Mouse (Mus musculus) MEL (cell line): Measurements from ENCODE around the gene Psmd9. TPM values are rescaled to one million over a fixed set of nuclear protein-coding genes. Genes with fewer than 3 reads are reported as not detected.
A peak's percentile ranks its signal among the peaks of the same experiment; 100 is the strongest.

ENCODE experiments used
- DNase-seq: peaks from one replicate; pipeline ENCODE4 v3.0.0; 2011; ENCODE audit warnings: low read depth, low spot score
- H3K27ac ChIP-seq: 2 replicates; pipeline ENCODE4 v1.5.1; 2012; ENCODE audit warnings: low read depth, mild to moderate bottlenecking, control low read depth, low read length, moderate library complexity; ENCODE audit not compliant: control insufficient read depth
- H3K27me3 ChIP-seq, 2 experiments: fragments of 150-350 bp in 1 of 2; sonication (generic) in 1 of 2; 2 replicates each; pipeline ENCODE4 v1.6.1; 2012; ENCODE audit warnings: low read length in 2 of 2, mild to moderate bottlenecking in 2 of 2, improper control_type of control experiment in 1 of 2, moderate library complexity in 1 of 2; ENCODE audit not compliant: insufficient read depth in 2 of 2, control insufficient read depth in 1 of 2
- H3K36me3 ChIP-seq, 2 experiments: 2 replicates each; pipeline ENCODE4 v1.6.1; 2012 to 2014; ENCODE audit warnings: low read length in 2 of 2, improper control_type of control experiment in 1 of 2, inconsistent platforms in 1 of 2, mild to moderate bottlenecking in 1 of 2; ENCODE audit not compliant: insufficient read depth in 2 of 2, control insufficient read depth in 1 of 2
- H3K4me1 ChIP-seq, 2 experiments: fragments of 150-350 bp in 1 of 2; sonication (generic) in 1 of 2; 2 replicates each; pipeline ENCODE4 v1.6.1; 2012; ENCODE audit warnings: low read length in 2 of 2, improper control_type of control experiment in 1 of 2, mild to moderate bottlenecking in 1 of 2; ENCODE audit not compliant: insufficient read depth in 2 of 2, control insufficient read depth in 1 of 2
- H3K4me3 ChIP-seq, 2 experiments: fragments of 150-350 bp in 1 of 2; sonication (generic) in 1 of 2; 2 replicates each; pipeline ENCODE4 v1.5.1; 2012; ENCODE audit warnings: low read depth in 2 of 2, low read length in 2 of 2, mild to moderate bottlenecking in 2 of 2, moderate library complexity in 2 of 2, control low read depth in 1 of 2, improper control_type of control experiment in 1 of 2; ENCODE audit not compliant: control insufficient read depth in 1 of 2, insufficient read depth in 1 of 2
- H3K79me2 ChIP-seq: 2 replicates; pipeline ENCODE4 v1.6.1; 2012; ENCODE audit warnings: mild to moderate bottlenecking, low read length, moderate library complexity; ENCODE audit not compliant: control insufficient read depth, poor library complexity, insufficient read depth
- H3K9ac ChIP-seq: 2 replicates; pipeline ENCODE4 v1.6.1; 2012; ENCODE audit warnings: low read depth, mild to moderate bottlenecking, control low read depth, low read length, moderate library complexity; ENCODE audit not compliant: control insufficient read depth, poor library complexity, severe bottlenecking
- H3K9me3 ChIP-seq: fragments of 150-350 bp; sonication (generic); replicated peaks from 2 replicates; pipeline ENCODE4 v1.6.1; 2012; ENCODE audit warnings: mild to moderate bottlenecking, low read length, improper control_type of control experiment, moderate library complexity; ENCODE audit not compliant: insufficient read depth
- BHLHE40 ChIP-seq: IDR thresholded peaks from 2 replicates; pipeline ENCODE4 v1.6.1; 2012; ENCODE audit warnings: low read depth, mild to moderate bottlenecking, inconsistent platforms, low read length, improper control_type of control experiment, borderline replicate concordance
- CHD1 ChIP-seq: IDR thresholded peaks from 2 replicates; pipeline ENCODE4 v1.6.1; 2012; ENCODE audit warnings: low read depth, mild to moderate bottlenecking, inconsistent platforms, low read length, improper control_type of control experiment
- CHD2 ChIP-seq: IDR thresholded peaks from 2 replicates; pipeline ENCODE4 v1.6.1; 2011; ENCODE audit warnings: low read length, improper control_type of control experiment
- CTCF ChIP-seq, 3 experiments: IDR thresholded peaks in 2 of 3; conservative IDR thresholded peaks in 1 of 3; 2 replicates each; pipeline ENCODE4 v1.5.1; 2011 to 2012; ENCODE audit warnings: low read length in 3 of 3, low read depth in 2 of 3, mild to moderate bottlenecking in 2 of 3, improper control_type of control experiment in 1 of 3, inconsistent platforms in 1 of 3, mixed read lengths in 1 of 3, moderate library complexity in 1 of 3; ENCODE audit not compliant: control insufficient read depth in 1 of 3, insufficient read depth in 1 of 3, poor library complexity in 1 of 3, severe bottlenecking in 1 of 3
- E2F4 ChIP-seq: IDR thresholded peaks from 2 replicates; pipeline ENCODE4 v1.6.1; 2011; ENCODE audit warnings: low read depth, low read length, improper control_type of control experiment, borderline replicate concordance
- ELF1 ChIP-seq: IDR thresholded peaks from 2 replicates; pipeline ENCODE4 v1.6.1; 2014; ENCODE audit warnings: low read depth, mild to moderate bottlenecking, inconsistent platforms, low read length, improper control_type of control experiment, moderate library complexity
- EP300 ChIP-seq, 2 experiments: IDR thresholded peaks; 2 replicates each; pipeline ENCODE4 v1.6.1; 2011; ENCODE audit warnings: improper control_type of control experiment in 2 of 2, low read length in 2 of 2, low read depth in 1 of 2, mild to moderate bottlenecking in 1 of 2
- ETS1 ChIP-seq: IDR thresholded peaks from 2 replicates; pipeline ENCODE4 v1.6.1; 2012; ENCODE audit warnings: low read depth, mild to moderate bottlenecking, inconsistent platforms, low read length, improper control_type of control experiment, moderate library complexity
- GABPA ChIP-seq: IDR thresholded peaks from 2 replicates; pipeline ENCODE4 v1.6.1; 2012; ENCODE audit warnings: low read depth, mild to moderate bottlenecking, inconsistent platforms, low read length, improper control_type of control experiment, moderate library complexity
- JUND ChIP-seq: IDR thresholded peaks from 2 replicates; pipeline ENCODE4 v1.6.1; 2011; ENCODE audit warnings: low read depth, mild to moderate bottlenecking, improper control_type of control experiment, low read length
- KAT2A ChIP-seq: conservative IDR thresholded peaks from 2 replicates; pipeline ENCODE4 v1.6.1; 2012; ENCODE audit warnings: low read depth, low read length, improper control_type of control experiment, inconsistent platforms
- MAFK ChIP-seq: IDR thresholded peaks from 2 replicates; pipeline ENCODE4 v1.6.1; 2011; ENCODE audit warnings: low read depth, mild to moderate bottlenecking, low read length, improper control_type of control experiment, borderline replicate concordance
- MAX ChIP-seq: IDR thresholded peaks from 2 replicates; pipeline ENCODE4 v1.6.1; 2011; ENCODE audit warnings: low read length, improper control_type of control experiment
- MYC ChIP-seq: IDR thresholded peaks from 2 replicates; pipeline ENCODE4 v1.6.1; 2011; ENCODE audit warnings: low read depth, mild to moderate bottlenecking, low read length, improper control_type of control experiment, moderate library complexity
- NRF1 ChIP-seq: IDR thresholded peaks from 2 replicates; pipeline ENCODE4 v1.6.1; 2014; ENCODE audit warnings: low read depth, mild to moderate bottlenecking, inconsistent platforms, low read length, improper control_type of control experiment, moderate library complexity; ENCODE audit not compliant: poor library complexity, insufficient read depth, severe bottlenecking
- POLR2A ChIP-seq, 2 experiments: IDR thresholded peaks; 2 replicates each; pipeline ENCODE4 v1.6.1; 2011 to 2012; ENCODE audit warnings: low read length in 2 of 2, mild to moderate bottlenecking in 2 of 2, control low read depth in 1 of 2, improper control_type of control experiment in 1 of 2, low read depth in 1 of 2, moderate library complexity in 1 of 2; ENCODE audit not compliant: control insufficient read depth in 1 of 2, insufficient read depth in 1 of 2, poor library complexity in 1 of 2
- POLR2AphosphoS2 ChIP-seq: IDR thresholded peaks from 2 replicates; pipeline ENCODE4 v1.6.1; 2011; ENCODE audit warnings: low read length, improper control_type of control experiment
- SIN3A ChIP-seq: IDR thresholded peaks from 2 replicates; pipeline ENCODE4 v1.6.1; 2012; ENCODE audit warnings: low read length, improper control_type of control experiment, inconsistent platforms
- TAL1 ChIP-seq: IDR thresholded peaks from 2 replicates; pipeline ENCODE4 v1.6.1; 2012; ENCODE audit warnings: mild to moderate bottlenecking, inconsistent platforms, low read length, moderate library complexity, mixed read lengths
- TBP ChIP-seq: IDR thresholded peaks from 2 replicates; pipeline ENCODE4 v1.8.0; 2011; ENCODE audit warnings: low read depth, low read length, improper control_type of control experiment
- USF1 ChIP-seq: IDR thresholded peaks from 2 replicates; pipeline ENCODE4 v1.6.1; 2014; ENCODE audit warnings: low read depth, mild to moderate bottlenecking, inconsistent platforms, low read length, improper control_type of control experiment, moderate library complexity
- ZNF384 ChIP-seq: IDR thresholded peaks from 2 replicates; pipeline ENCODE4 v1.6.1; 2012; ENCODE audit warnings: low read depth, mild to moderate bottlenecking, inconsistent platforms, low read length, improper control_type of control experiment
- polyA plus RNA-seq, 2 experiments: library from polyadenylated mRNA; stranded (reverse) in 1 of 2; unstranded in 1 of 2; fragments of >175 nt in 1 of 2; fragments of >200 nt in 1 of 2; gene quantifications; 2 replicates each; pipeline versions ENCODE4 v1.2.1 to v1.2.4; 2012; ENCODE audit warnings: low replicate concordance in 2 of 2, low read depth in 1 of 2; ENCODE audit not compliant: insufficient read length in 2 of 2, insufficient read depth in 1 of 2, missing spikeins in 1 of 2
- total RNA-seq: library from RNA; depleted of rRNA; stranded (reverse); fragments of 300-350 nt; gene quantifications from 2 replicates; pipeline ENCODE4 v1.2.3, GENCODE M21; 2012

Gene Psmd9
- total and polyA plus RNA-seq, 3 experiments: 32.0 to 54.6 TPM; not detected in 1

GRCm38 (mm10) chr5:123139722-123140627, 29.2 kb upstream of the Psmd9 start:
- DNase-seq: peak; percentile 70
- no peaks in the 10 kb centered on the region for H3K27me3 ChIP-seq
- peaks cover 74% of the 10 kb centered on the region for H3K79me2 ChIP-seq
- peaks cover 0 to 14% of the 10 kb centered on the region in 2 experiments; a peak in 3 of 4 replicates for H3K36me3 ChIP-seq
- peak overlapping the region; percentile 98 for H3K9ac ChIP-seq
- H3K9me3 ChIP-seq: no peaks in the 10 kb centered on the region
- TF ChIP-seq ZNF384 (0 out of 2 replicates have a peak, but pooled peaks have one; percentile 0), MYC (peak; percentile 38), ELF1 (no peak), SIN3A (0 out of 2 replicates have a peak, but pooled peaks have one; percentile 27), POLR2AphosphoS2 (0 out of 2 replicates have a peak, but pooled peaks have one; percentile 9), EP300 (IDR thresholded peaks at IDR 0.05; ENCODE audit: low read depth in 1 of 2, low read length in 2 of 2) (no peak; a peak in 1 of 4 replicates), MAX (no peak), CTCF (IDR thresholded peaks at IDR 0.05 in 2 of 3, conservative IDR thresholded peaks at IDR 0.05 in 1 of 3; ENCODE audit: control insufficient read depth in 1 of 3, insufficient read depth in 1 of 3, low read depth in 2 of 3, low read length in 3 of 3, poor library complexity in 1 of 3, severe bottlenecking in 1 of 3) (no peak), GABPA (no peak), NRF1 (no peak), CHD1 (peak; percentile 98), TAL1 (no peak), USF1 (no peak), BHLHE40 (no peak), TBP (no peak; the same call in 1 of the 2 replicates), CHD2 (no peak), E2F4 (no peak), JUND (no peak), MAFK (no peak), KAT2A (no peak), ETS1 (no peak), POLR2A (IDR thresholded peaks at IDR 0.05; ENCODE audit: control insufficient read depth in 1 of 2, insufficient read depth in 1 of 2, low read depth in 1 of 2, low read length in 2 of 2, poor library complexity in 1 of 2) (peak in 1 of 2 experiments; percentile 39; a peak in 1 of 4 replicates)
- peak overlapping the region; percentile 100 for H3K27ac ChIP-seq
- peak overlapping the region; percentile 78 to 81 for H3K4me3 ChIP-seq
- H3K4me1 ChIP-seq: peaks cover 3 to 19% of the 10 kb centered on the region in 2 experiments; a peak in 3 of 4 replicates
